Mouse (Mus musculus) urinary bladder, postnatal 10 days (tissue): ENCODE results near the gene Slc9a4.
"Not testable (repeated sequence)": the region's sequence is repeated elsewhere in the genome, so short reads cannot be mapped to it uniquely, and the experiment has no call there.

Experiments used
- DNase-seq: peaks from one replicate; pipeline ENCODE4 v3.0.0; 2022; ENCODE audit warnings: low spot score

Gene Slc9a4

GRCm38 (mm10) chr1:40579784-40580183 is at the start of gene Slc9a4:
Gene Slc9a4, plus strand, starts transcription at chr1:40580081.
- DNase-seq = no peak

GRCm38 (mm10) chr1:40537577-40537976 is 42.3 kb upstream of the Slc9a4 start:
- DNase-seq = no peak

- no peak for DNase-seq
Observed at GRCm38 (mm10) chr1:40544650-40545049, 35.2 kb upstream of the Slc9a4 start.

GRCm38 (mm10) chr1:40546645-40547044 is 33.2 kb upstream of the Slc9a4 start:
- no peak for DNase-seq

GRCm38 (mm10) chr1:40547064-40547572 is 32.8 kb upstream of the Slc9a4 start:
- no peak for DNase-seq

GRCm38 (mm10) chr1:40547762-40548161 is 32.1 kb upstream of the Slc9a4 start:
- DNase-seq = no peak

- DNase-seq = no peak
Observed at GRCm38 (mm10) chr1:40569374-40569773, 10.5 kb upstream of the Slc9a4 start.

- DNase-seq = no peak
Observed at GRCm38 (mm10) chr1:40580269-40580668, 388 bp downstream of the Slc9a4 start.

GRCm38 (mm10) chr1:40586776-40587175 is 6.9 kb downstream of the Slc9a4 start:
- DNase-seq = no peak

GRCm38 (mm10) chr1:40590931-40591330 is 11.1 kb downstream of the Slc9a4 start:
- no peak for DNase-seq

- DNase-seq = no peak
Observed at GRCm38 (mm10) chr1:40597822-40598221, 17.9 kb downstream of the Slc9a4 start.

- DNase-seq = not testable (repeated sequence)
Observed at GRCm38 (mm10) chr1:40599661-40600060, 19.8 kb downstream of the Slc9a4 start.

GRCm38 (mm10) chr1:40600394-40601327 is 20.8 kb downstream of the Slc9a4 start:
- DNase-seq = no peak

GRCm38 (mm10) chr1:40601461-40601860 is 21.6 kb downstream of the Slc9a4 start:
- no peak for DNase-seq

- no peak for DNase-seq
Observed at GRCm38 (mm10) chr1:40613219-40613618, 33.3 kb downstream of the Slc9a4 start.

GRCm38 (mm10) chr1:40619093-40619492 is 39.2 kb downstream of the Slc9a4 start:
- no peak for DNase-seq

- DNase-seq = no peak
Observed at GRCm38 (mm10) chr1:40619871-40620270, 40.0 kb downstream of the Slc9a4 start.

GRCm38 (mm10) chr1:40624954-40625353 is 45.1 kb downstream of the Slc9a4 start:
- no peak for DNase-seq

GRCm38 (mm10) chr1:40626954-40627353 is 47.1 kb downstream of the Slc9a4 start:
- no peak for DNase-seq

GRCm38 (mm10) chr1:40628443-40628842 is 48.6 kb downstream of the Slc9a4 start:
- no peak for DNase-seq

- no peak for DNase-seq
Observed at GRCm38 (mm10) chr1:40632407-40633062, 52.7 kb downstream of the Slc9a4 start.

GRCm38 (mm10) chr1:40634608-40635007 is 54.7 kb downstream of the Slc9a4 start:
- no peak for DNase-seq

GRCm38 (mm10) chr1:40648234-40648633 is 68.4 kb downstream of the Slc9a4 start:
- DNase-seq = no peak
